Mouse (Mus musculus): ENCODE measurements at regions not wholly inside any gene's neighbourhood (a gene's known extent, or its start where the extent isn't known, plus 50 kb on each side); places are given as distances from the start of the nearest gene placed in this dataset.
"Not testable (repeated sequence)": the region's sequence is repeated elsewhere in the genome, so short reads cannot be mapped to it uniquely, and the experiment has no call there.

DNA sequence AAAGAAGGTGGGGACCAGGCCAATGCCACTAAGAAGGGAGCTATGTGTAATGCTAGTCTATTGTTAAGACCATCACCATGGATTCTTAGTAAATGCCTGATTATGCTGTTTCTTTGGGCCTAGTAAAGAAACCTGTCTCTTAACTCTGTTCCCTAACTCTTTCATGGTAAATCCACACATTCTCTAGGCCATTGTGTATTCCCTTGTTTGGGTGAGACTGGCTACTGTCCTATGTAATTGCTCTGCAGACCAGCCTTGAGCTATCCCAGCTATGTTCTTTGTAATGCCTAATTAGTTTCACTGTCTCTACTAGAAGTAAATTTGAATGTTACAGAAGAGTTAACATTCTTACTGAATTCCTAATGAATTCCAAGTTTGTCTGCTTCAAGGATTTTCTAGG lies 186.9 kb upstream of the Gm10750 start:
- no peak for DNase-seq

DNA sequence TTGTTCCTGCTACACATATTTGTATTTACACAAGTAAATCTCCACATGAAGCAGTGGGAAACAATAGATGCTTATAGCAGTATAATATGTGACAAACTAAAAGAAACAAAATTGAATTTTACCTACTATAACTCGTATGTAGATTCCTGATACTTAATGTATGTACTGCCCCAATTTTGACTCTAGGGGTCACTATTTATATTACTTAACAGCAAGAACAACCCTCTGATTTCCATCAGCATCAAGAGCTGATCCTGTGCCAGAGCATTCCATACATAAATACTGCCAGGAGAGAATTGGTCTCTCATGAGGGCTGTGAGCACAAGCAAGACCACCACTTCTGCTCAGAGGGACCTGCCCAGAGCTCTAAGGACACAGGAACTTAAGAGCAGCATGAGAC lies 178.7 kb upstream of the Gm10750 start:
- DNase-seq, result no peak

DNA sequence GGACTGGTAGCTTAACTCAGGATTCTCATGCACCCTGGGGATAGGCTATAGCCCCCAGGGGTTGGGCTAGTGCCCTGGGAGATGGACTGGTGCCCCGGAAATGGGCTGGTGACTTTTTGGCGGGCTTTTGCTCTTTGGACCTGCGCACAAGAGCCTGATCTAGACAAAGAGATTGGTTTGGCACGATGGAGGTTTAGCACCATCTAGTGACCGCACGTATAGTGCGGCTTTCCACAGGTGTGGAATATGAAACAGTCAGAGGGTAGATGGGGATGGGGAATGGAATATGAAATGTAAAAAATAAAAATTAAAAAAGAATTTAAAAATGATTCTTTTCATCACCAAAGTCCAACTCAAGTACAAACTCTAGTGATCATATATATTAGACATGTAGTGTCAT lies 141.4 kb upstream of the Gm10750 start:
- peak in 1 of 2 experiments; percentile 1 for DNase-seq

DNA sequence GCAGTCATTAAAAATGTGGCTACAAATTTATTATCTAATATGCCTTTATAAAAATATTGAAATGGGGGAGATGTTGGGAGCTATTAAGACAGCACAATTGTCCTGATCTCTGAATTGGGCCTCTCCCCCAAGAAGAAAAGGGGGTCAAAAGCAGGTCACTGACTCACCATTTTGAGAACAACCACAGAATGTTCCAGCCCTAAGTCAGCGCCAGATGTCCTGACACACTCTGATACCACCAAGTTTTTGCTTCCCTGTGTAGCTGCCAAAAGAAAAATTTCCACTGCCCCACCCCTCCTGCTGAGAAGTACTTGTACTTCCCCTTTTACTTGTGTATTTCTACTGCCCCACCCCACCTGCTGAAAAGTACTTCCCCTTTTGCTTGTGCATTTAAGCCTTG lies 92.5 kb upstream of the Gm10750 start:
- DNase-seq, result not testable (repeated sequence)

DNA sequence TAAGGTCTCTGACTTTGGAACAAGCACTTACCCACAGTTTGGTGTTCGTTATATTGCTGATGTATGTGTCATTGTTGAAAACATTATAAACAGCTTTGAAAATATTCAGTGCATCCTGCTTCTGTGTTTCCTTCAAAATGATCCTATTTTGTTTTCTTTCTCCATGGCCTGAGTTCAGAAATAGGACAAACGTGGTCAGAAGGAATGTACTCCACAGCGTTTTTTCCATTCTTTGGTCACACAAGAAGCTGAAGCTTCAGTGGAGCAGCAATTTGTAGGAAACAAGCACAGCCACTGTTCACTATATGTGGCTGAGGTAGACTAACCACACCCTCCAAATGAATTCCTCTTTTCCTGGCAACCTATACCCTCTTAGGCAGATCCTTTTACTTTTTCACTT lies 75.1 kb upstream of the Gm10750 start:
- DNase-seq, result no peak

All from cerebellum, adult 18-20 months (tissue).